Mouse (Mus musculus): ENCODE results near the gene Atg9a. TPM values are rescaled to one million over a fixed set of nuclear protein-coding genes. Genes with fewer than 3 reads are reported as not detected.

The Atg9a gene
- polyA plus RNA-seq, 1 experiment from 2014 or later, result 63.3 TPM

DNA sequence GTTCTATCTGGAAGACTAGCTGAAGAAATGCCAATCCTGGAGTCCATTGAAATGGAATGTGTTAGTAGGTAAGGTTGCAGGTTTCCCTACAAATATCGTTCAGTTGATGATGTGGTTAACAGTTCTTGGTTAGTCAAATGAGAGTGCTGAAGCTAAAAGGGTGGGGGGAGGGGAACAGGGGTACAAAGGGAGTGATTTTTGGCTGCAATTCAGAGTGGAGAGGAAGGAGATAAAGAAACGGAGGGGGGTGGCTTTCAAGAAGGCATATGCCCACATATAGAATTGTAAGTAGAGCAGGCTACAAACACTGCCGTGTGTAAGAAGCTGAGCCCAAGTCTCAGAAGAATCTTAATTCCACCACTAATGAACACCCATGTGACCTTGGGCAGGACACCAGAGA, 33.5 kb upstream of the Atg9a start:
- 54% methylated on average over 3 of the region's 3 CpGs for WGBS
- H3K27me3 ChIP-seq (replicated peaks), result peaks cover 22% of the 10 kb centered on the region
- H3K27ac ChIP-seq, result no peak overlapping the region
- no peak overlapping the region for H3K4me3 ChIP-seq
- H3K9me3 ChIP-seq, result no peaks in the 10 kb centered on the region
- H3K9ac ChIP-seq, result no peak overlapping the region
- ATAC-seq (replicated peaks), result no peak
- no peaks in the 10 kb centered on the region for H3K36me3 ChIP-seq (replicated peaks)
- H3K4me1 ChIP-seq, result no peaks in the 10 kb centered on the region
- no peak overlapping the region for H3K4me2 ChIP-seq

DNA sequence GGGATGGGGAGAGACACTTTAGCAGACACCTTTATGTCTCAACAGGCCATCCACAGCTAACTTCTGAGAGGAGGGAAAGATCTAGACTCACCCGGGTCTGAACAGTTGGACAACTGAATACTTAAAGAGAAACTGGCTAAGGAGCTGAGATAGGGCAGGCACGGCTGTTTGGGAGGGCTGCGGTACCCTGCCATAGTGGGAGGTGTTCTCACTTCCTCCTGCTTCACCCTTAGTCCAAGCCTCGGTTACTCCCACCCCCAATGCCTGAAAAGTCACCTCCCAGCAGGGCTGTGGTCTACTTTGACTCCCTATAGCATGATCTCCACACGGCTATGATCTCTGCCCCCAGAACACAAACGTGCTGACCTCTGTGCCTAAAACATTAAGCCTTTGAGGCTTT, 31.5 kb upstream of the Atg9a start:
- Histone ChIP-seq H3K4me2 (no peak overlapping the region), H3K9ac (no peak overlapping the region), H3K4me3 (no peak overlapping the region), H3K27ac (no peak overlapping the region), H3K27me3 (replicated peaks) (peaks cover 37% of the 10 kb centered on the region), H3K9me3 (no peaks in the 10 kb centered on the region), H3K36me3 (replicated peaks) (no peaks in the 10 kb centered on the region), H3K4me1 (peaks cover 13% of the 10 kb centered on the region)
- WGBS, result 81% methylated on average over 6 of the region's 6 CpGs
- ATAC-seq (replicated peaks), result no peak

DNA sequence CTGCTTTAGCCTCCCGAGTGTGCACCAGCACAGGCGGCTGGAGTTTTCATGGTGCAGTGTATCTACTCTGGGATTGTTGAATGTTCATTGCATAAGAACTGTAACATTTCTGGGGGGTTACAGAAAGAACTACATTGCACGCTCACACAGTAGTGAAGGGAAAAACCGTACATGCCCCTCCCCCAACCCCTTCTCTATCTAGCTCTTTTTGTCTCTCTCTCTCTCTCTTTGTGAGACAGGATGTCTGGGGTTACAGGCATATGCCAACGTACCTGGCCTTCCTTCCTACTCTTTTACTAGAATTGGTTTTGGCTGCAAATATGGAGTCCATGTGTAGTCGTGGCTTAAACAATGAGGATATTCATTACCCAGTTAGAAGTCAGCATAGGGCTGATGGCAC, 30.9 kb upstream of the Atg9a start:
- Histone ChIP-seq H3K4me3 (no peak overlapping the region), H3K9ac (no peak overlapping the region), H3K4me1 (peaks cover 16% of the 10 kb centered on the region), H3K27ac (no peak overlapping the region), H3K27me3 (replicated peaks) (peaks cover 42% of the 10 kb centered on the region), H3K36me3 (replicated peaks) (no peaks in the 10 kb centered on the region), H3K4me2 (no peak overlapping the region), H3K9me3 (no peaks in the 10 kb centered on the region)
- no peak for ATAC-seq (replicated peaks)
- WGBS, result 86% methylated on average over 6 of the region's 6 CpGs

DNA sequence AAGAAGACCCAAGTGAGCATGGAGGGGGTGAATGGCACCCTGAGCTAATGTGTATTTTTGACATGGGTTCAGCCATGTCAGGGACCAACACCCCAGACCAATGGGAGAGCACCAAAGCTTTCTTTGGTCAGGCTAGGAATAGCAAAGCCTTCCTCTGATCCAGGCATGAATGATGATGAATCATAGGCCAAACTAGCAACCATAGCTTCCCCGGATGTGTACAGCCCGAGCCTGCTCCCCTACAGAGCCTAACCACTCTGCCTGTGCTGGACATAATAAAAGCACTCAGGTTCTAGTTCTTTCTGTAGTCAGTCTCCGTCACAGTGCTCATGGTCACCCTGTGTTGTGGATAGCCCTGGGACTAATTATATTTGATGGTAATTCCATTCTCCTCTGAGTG, 29.5 kb upstream of the Atg9a start:
- Histone ChIP-seq H3K27ac (no peak overlapping the region), H3K9ac (no peak overlapping the region), H3K27me3 (replicated peaks) (peaks cover 56% of the 10 kb centered on the region), H3K4me1 (peaks cover 16% of the 10 kb centered on the region), H3K4me3 (no peak overlapping the region), H3K36me3 (replicated peaks) (no peaks in the 10 kb centered on the region), H3K9me3 (no peaks in the 10 kb centered on the region), H3K4me2 (no peak overlapping the region)
- WGBS, result 78% methylated on average over 3 of the region's 3 CpGs
- no peak for ATAC-seq (replicated peaks)

DNA sequence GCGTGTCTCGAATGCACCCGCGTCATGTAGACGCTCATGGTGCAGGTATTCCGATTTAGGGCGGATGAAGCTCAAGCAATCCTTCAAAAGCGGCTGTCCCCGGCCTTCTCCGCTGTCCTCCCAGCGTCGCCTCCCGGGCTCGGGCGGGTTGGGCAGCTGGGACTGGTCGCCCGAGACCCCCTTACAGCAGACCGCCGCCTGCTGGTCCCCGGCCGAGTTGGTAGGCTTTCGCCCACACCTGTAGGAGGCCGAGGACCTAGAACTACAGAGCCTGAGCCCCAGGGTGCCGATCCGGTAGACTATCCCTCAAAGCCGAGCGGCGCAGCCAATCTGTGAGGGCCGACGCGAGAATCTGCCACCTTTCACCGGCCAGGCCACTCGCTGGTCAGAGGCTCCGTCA, 27.5 kb upstream of the Atg9a start, which contains the start of gene Tuba4a:
Tuba4a (minus strand) TSS at position 335 of the 400 bp plus-strand sequence.
- no peaks in the 10 kb centered on the region for H3K9me3 ChIP-seq
- peaks cover 16% of the 10 kb centered on the region for H3K4me1 ChIP-seq
- H3K4me2 ChIP-seq, result peak within 1 kb of the TSS; percentile 79
- H3K27ac ChIP-seq, result no peak within 1 kb of the TSS
- peak within 1 kb of the TSS; percentile 48 for H3K4me3 ChIP-seq
- peaks cover 2% of the 10 kb centered on the region; the same call in 1 of the 2 replicates for H3K36me3 ChIP-seq (replicated peaks)
- peak; percentile 63 for ATAC-seq (replicated peaks)
- peak within 1 kb of the TSS; percentile 35 for H3K9ac ChIP-seq
- under 1% methylated on average over 34 of the region's 34 CpGs for WGBS
- peaks cover 56% of the 10 kb centered on the region for H3K27me3 ChIP-seq (replicated peaks)

DNA sequence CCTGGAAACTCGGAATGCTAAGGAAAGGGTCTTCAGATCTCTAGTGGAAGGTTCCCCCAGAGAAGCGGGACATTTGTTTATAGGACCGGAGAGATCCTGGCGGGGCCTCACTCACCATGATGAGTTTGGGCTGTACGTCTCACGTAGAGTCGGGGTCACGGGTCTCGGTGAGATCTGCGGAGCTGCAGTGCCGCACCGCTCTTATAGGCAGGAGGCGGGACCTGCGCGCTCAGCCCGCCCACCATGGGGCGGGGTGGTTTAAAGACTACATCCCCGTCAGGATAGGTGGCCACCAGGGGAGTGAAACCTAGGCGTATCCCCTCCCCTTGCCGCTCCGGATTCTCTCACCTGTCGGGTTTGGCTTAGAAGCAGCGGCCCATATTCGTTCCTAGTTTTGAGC, 27.1 kb upstream of the Atg9a start:
- H3K27ac ChIP-seq, result no peak overlapping the region
- H3K4me2 ChIP-seq, result peak overlapping the region; percentile 79
- H3K9ac ChIP-seq, result peak overlapping the region; percentile 35
- ATAC-seq (replicated peaks), result peak; percentile 91
- H3K27me3 ChIP-seq (replicated peaks), result peaks cover 56% of the 10 kb centered on the region
- H3K36me3 ChIP-seq (replicated peaks), result peaks cover 5% of the 10 kb centered on the region; the same call in 1 of the 2 replicates
- no peaks in the 10 kb centered on the region for H3K9me3 ChIP-seq
- WGBS, result under 1% methylated on average over 24 of the region's 24 CpGs
- H3K4me3 ChIP-seq, result peak overlapping the region; percentile 48
- H3K4me1 ChIP-seq, result peaks cover 16% of the 10 kb centered on the region

DNA sequence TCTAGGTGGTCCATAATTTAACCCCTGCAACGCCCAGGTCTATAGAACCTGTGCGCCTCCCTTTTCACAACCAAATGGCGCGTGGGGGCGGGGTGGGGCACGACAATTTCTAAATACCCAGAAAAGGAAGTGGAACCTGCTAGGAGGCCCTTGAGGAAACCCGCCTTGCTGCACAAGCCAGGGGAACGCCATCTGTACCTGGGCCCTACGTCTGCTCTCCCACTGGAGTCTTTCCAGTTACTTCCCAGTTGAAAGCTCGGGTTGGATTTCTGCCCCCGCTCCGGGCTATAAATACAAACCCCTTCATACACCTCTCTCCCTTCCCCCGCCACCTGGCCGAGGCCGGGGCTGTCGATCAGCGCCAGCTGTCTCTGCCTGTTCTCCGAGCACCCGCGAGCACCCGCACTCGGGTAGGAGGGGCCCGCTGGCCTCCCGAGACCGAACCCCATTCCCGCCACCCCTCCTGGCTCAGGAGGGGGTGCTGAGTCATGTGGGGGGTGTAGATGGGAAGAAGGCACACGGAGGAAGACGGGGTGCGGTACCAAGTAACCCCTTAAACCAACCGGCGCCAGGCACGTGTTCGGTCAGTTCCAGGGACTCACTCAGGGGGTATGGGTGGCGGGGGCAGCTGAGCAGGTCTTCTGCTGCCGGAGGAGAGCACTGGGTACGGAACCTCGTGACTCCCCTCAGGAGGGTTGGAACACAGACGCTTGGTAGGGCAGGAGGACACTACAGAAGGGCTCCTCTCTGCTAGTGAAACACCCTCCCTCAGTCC, 26.4 kb upstream of the Atg9a start:
- no peak overlapping the region for H3K27ac ChIP-seq
- peak overlapping the region; percentile 79 for H3K4me2 ChIP-seq
- H3K4me1 ChIP-seq, result peaks cover 16% of the 10 kb centered on the region
- H3K27me3 ChIP-seq (replicated peaks), result peaks cover 56% of the 10 kb centered on the region
- H3K4me3 ChIP-seq, result peak overlapping the region; percentile 48
- WGBS, result 1% methylated on average over 38 of the region's 38 CpGs
- peak; percentile 49 for ATAC-seq (replicated peaks)
- peaks cover 9% of the 10 kb centered on the region; the same call in 1 of the 2 replicates for H3K36me3 ChIP-seq (replicated peaks)
- no peaks in the 10 kb centered on the region for H3K9me3 ChIP-seq
- peak overlapping the region; percentile 35; the same call in 1 of the 2 replicates for H3K9ac ChIP-seq

DNA sequence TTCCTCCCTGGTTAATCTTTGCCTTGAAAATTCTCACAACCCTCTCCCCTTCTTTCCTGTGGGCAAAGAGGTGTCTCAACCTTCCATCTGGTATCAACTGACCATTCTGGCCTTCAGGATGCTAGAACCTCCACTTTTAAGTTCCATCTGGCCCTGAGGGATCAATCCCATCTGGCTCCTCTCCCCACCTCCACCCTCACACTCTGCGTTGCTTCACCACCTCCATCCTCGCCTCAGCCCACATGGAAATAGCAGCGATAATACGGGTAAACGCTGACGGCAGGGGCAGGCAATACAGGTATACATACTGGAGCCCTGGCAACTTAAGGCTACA, 25.9 kb upstream of the Atg9a start:
- no peak overlapping the region for H3K27ac ChIP-seq
- no peak overlapping the region for H3K4me3 ChIP-seq
- H3K9ac ChIP-seq, result no peak overlapping the region
- WGBS, result 6% methylated on average over 6 of the region's 6 CpGs
- H3K36me3 ChIP-seq (replicated peaks), result peaks cover 11% of the 10 kb centered on the region; the same call in 1 of the 2 replicates
- H3K4me2 ChIP-seq, result peak overlapping the region; percentile 79; the same call in 1 of the 2 replicates
- ATAC-seq (replicated peaks), result no peak
- H3K4me1 ChIP-seq, result peaks cover 17% of the 10 kb centered on the region
- H3K27me3 ChIP-seq (replicated peaks), result peaks cover 56% of the 10 kb centered on the region
- H3K9me3 ChIP-seq, result no peaks in the 10 kb centered on the region

DNA sequence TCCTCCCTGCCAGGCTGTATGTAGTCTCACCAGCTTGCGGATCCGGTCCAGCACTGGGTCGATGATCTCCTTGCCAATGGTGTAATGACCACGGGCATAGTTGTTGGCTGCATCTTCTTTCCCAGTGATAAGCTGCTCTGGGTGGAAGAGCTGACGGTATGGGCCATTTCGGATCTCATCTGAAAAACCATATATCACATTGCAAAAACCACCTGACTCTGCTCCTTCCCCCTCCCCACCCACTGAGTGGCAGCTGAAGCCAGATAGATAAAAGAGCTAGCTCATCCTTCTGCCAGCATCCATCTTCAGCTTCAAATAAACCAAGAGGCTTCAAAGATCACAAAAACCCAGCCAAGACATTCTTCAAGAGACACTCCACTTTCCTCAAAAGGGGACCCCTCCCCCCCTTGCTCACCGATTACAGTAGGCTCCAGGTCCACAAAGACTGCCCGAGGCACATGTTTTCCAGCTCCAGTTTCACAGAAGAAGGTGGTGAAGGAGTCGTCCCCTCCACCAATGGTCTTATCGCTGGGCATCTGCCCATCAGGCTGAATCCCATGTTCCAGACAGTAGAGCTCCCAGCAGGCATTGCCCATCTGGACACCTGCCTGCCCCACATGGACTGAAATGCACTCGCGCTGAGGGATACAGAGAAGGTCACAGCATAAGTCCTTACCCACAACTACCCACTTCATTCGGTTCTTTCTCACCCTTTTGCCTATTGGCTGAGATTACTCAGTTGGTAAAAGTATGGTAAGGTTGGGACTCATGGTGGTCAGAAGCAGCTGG, 25.0 kb upstream of the Atg9a start:
- ATAC-seq (replicated peaks), result no peak
- no peak overlapping the region for H3K9ac ChIP-seq
- H3K4me1 ChIP-seq, result peaks cover 26% of the 10 kb centered on the region
- H3K36me3 ChIP-seq (replicated peaks), result peaks cover 16% of the 10 kb centered on the region; the same call in 1 of the 2 replicates
- H3K9me3 ChIP-seq, result no peaks in the 10 kb centered on the region
- 85% methylated on average over 13 of the region's 13 CpGs for WGBS
- H3K4me2 ChIP-seq, result no peak overlapping the region
- no peak overlapping the region for H3K4me3 ChIP-seq
- no peak overlapping the region for H3K27ac ChIP-seq
- peaks cover 50% of the 10 kb centered on the region for H3K27me3 ChIP-seq (replicated peaks)

DNA sequence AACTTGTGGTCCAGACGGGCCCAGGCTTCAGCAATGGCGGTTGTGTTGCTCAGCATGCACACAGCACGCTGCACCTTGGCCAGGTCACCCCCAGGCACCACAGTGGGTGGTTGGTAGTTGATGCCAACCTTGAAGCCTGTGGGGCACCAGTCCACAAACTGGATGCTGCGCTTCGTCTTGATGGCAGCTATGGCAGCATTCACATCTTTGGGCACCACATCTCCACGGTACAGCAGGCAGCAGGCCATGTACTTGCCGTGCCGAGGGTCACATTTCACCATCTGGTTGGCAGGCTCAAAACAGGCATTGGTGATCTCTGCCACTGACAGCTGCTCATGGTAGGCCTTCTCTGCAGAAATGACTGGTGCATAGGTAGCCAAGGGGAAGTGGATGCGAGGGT, 23.8 kb upstream of the Atg9a start:
- 88% methylated on average over 9 of the region's 9 CpGs for WGBS
- peaks cover 40% of the 10 kb centered on the region for H3K27me3 ChIP-seq (replicated peaks)

DNA sequence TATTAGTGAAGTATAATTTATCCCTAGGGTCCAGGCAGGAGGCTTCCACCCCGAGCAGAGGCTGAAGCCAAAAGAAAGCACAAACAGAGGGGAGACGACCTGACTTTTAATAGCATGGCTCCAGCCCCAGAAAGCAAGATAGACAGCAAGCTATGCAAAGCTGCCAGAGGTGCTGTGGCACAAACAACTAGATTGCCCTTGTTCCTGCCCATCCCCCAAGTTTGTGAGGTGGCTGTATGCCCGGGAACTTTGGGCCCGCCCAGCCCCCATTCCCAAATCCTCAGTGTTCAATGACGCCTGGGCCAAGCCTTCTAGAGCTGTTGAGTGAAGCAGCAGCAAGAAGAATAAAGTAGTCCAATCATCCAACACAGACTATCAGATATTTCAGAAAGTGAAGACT, 22.9 kb upstream of the Atg9a start:
- no peak overlapping the region for H3K4me2 ChIP-seq
- H3K27me3 ChIP-seq (replicated peaks), result peaks cover 31% of the 10 kb centered on the region
- H3K9me3 ChIP-seq, result no peaks in the 10 kb centered on the region
- no peak for ATAC-seq (replicated peaks)
- no peak overlapping the region for H3K27ac ChIP-seq
- WGBS, result 81% methylated on average over 5 of the region's 5 CpGs
- peaks cover 16% of the 10 kb centered on the region; the same call in 1 of the 2 replicates for H3K36me3 ChIP-seq (replicated peaks)
- H3K9ac ChIP-seq, result no peak overlapping the region
- peaks cover 39% of the 10 kb centered on the region for H3K4me1 ChIP-seq
- H3K4me3 ChIP-seq, result no peak overlapping the region

More for the DNA sequence above, 23.8 kb upstream of the Atg9a start:
- peaks cover 16% of the 10 kb centered on the region; the same call in 1 of the 2 replicates for H3K36me3 ChIP-seq (replicated peaks)
- no peak overlapping the region for H3K4me2 ChIP-seq
- no peak overlapping the region for H3K4me3 ChIP-seq
- H3K27ac ChIP-seq, result no peak overlapping the region
- no peak overlapping the region for H3K9ac ChIP-seq
- no peak for ATAC-seq (replicated peaks)
- H3K9me3 ChIP-seq, result no peaks in the 10 kb centered on the region
- H3K4me1 ChIP-seq, result peaks cover 35% of the 10 kb centered on the region

DNA sequence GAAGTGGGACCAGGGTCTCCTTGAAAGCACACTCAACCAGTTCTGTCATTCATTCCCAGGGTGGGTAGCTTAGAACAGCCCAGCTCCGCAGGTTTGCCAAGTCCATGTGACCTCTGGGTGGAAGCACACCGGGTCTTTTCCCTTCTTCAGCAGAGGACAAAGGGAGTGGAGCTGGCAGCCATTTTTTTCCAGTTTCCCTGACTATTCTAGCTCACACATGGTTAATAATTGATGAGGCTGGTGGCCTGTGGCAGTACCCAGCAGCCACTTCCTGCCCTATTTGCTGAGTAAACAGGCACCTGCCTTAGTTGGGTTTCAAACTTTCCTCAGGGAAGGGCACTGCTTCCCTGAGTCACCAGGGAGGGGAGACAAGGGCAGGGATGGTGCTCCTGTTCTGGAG, 22.4 kb upstream of the Atg9a start:
- H3K4me3 ChIP-seq, result no peak overlapping the region
- peaks cover 39% of the 10 kb centered on the region for H3K4me1 ChIP-seq
- no peaks in the 10 kb centered on the region for H3K9me3 ChIP-seq
- WGBS, result 83% methylated on average over 2 of the region's 2 CpGs
- H3K27ac ChIP-seq, result no peak overlapping the region
- peaks cover 16% of the 10 kb centered on the region; the same call in 1 of the 2 replicates for H3K36me3 ChIP-seq (replicated peaks)
- H3K27me3 ChIP-seq (replicated peaks), result peaks cover 27% of the 10 kb centered on the region
- no peak overlapping the region for H3K9ac ChIP-seq
- no peak overlapping the region for H3K4me2 ChIP-seq
- ATAC-seq (replicated peaks), result no peak
